Mouse (Mus musculus) bone marrow macrophage, adult 2 months (primary cell): ENCODE measurements around the gene Rhoh.

Experiments used
- CTCF ChIP-seq: IDR thresholded peaks from 2 replicates; pipeline ENCODE4 v1.5.1; 2012; ENCODE audit warnings: low read depth, mild to moderate bottlenecking, low read length, moderate library complexity
- POLR2A ChIP-seq: IDR thresholded peaks from 2 replicates; pipeline ENCODE4 v1.6.1; 2012; ENCODE audit warnings: mild to moderate bottlenecking, low read depth, low read length, borderline replicate concordance

DNA sequence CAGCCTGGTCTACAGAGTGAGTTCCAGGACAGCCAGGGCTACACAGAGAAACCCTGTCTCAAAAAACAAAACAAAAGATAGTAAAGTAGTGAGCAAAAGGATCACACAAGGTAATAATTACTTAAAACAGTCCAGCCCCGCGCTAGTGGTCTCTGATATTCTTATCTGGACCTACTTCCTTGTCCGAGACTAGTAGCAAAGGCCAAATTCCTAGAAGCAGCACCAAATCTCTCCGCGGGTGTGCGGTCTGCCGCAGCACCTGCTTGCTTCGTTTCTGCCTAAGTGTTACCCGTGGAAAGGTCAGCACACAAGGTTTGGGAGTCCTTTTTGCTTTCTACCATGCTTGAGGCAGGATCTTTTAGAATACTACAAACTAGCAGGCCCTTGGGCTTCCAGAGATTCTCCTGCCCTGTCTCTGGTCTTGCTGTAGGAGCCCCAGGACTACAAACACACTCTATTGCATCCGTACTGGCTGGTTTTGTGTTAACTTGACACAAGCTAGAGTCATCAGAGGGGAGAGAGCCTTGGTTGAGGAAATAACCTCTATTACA lies 40.9 kb downstream of the Rhoh start:
- TF ChIP-seq POLR2A: no peak
- TF ChIP-seq CTCF: no peak
